Mouse (Mus musculus): ENCODE measurements around the gene Arhgef2.

GRCm38 (mm10) chr3:88590246-88590645, 15.5 kb upstream of the Arhgef2 start:
- no peak for TF ChIP-seq CTCF (IDR thresholded peaks at IDR 0.05; ENCODE audit: low read depth, low read length)
- TF ChIP-seq POLR2A (IDR thresholded peaks at IDR 0.05; ENCODE audit: borderline replicate concordance, low read depth, low read length) = no peak
